23 mouse cellular contexts compared by ENCODE assay signal in genomic region chr16:25411307-25411706, GRCm38 (mm10).
DNase-seq lines count a peak whose midpoint lies in the region; ATAC-seq and TF ChIP-seq lines count a peak whose summit lies in the region.
"Had no signal": no experiment of that assay in that cellular context is flagged by ENCODE, and none has a peak within 500 bp of the region (broad histone marks: within the 10 kb centered on the region; RNA-seq: fewer than 3 reads in every experiment).

No protein-coding gene starts in this region.

- TF ChIP-seq CTCF in lung, embryonic 14.5 days (IDR thresholded peaks at IDR 0.05; ENCODE audit: low read depth) = no peak

- no peak overlapping the region for H3K4me2 ChIP-seq in lung, embryonic 14.5 days
- H3K4me2 ChIP-seq in lung, embryonic 16.5 days (ENCODE audit: low read depth, low read length) = no peak overlapping the region
- H3K4me2 ChIP-seq: embryonic facial prominence, embryonic 12.5 days; embryonic facial prominence, embryonic 15.5 days; forebrain, embryonic 12.5 days had no signal

- H3K4me3 ChIP-seq in lung, embryonic 14.5 days (ENCODE audit: low read depth, low read length) = no peak overlapping the region
- H3K4me3 ChIP-seq in lung, embryonic 16.5 days (ENCODE audit: low read length) = no peak overlapping the region
- H3K4me3 ChIP-seq: embryonic facial prominence, embryonic 12.5 days; embryonic facial prominence, embryonic 15.5 days; erythroblast, embryonic 14.5 days; forebrain, embryonic 10.5 days; forebrain, embryonic 12.5 days had no signal

- 0 out of 2 replicates have a peak overlapping the region, but pooled peaks have one; percentile 11 for H3K27ac ChIP-seq in lung, embryonic 14.5 days (ENCODE audit: low read depth)
- peak overlapping the region; percentile 51 for H3K27ac ChIP-seq in lung, embryonic 16.5 days (ENCODE audit: low read length)
- H3K27ac ChIP-seq: embryonic facial prominence, embryonic 12.5 days; embryonic facial prominence, embryonic 15.5 days; forebrain, embryonic 10.5 days; forebrain, embryonic 12.5 days had no signal

- ATAC-seq in lung, embryonic 14.5 days (ENCODE audit: insufficient read depth) = no peak
- peak; percentile 49; the same call in 1 of the 2 replicates for ATAC-seq in lung, embryonic 16.5 days (ENCODE audit: low read depth)
- ATAC-seq: forebrain, embryonic 14.5 days; forebrain, embryonic 16.5 days had no signal

- H3K36me3 ChIP-seq in lung, embryonic 14.5 days (ENCODE audit: insufficient read depth) = no peaks in the 10 kb centered on the region
- H3K36me3 ChIP-seq in lung, embryonic 16.5 days (ENCODE audit: control insufficient read depth, insufficient read depth, low read length) = no peaks in the 10 kb centered on the region
- H3K36me3 ChIP-seq: embryonic facial prominence, embryonic 12.5 days; embryonic facial prominence, embryonic 15.5 days; forebrain, embryonic 10.5 days; forebrain, embryonic 12.5 days had no signal

- H3K27me3 ChIP-seq in lung, embryonic 14.5 days (ENCODE audit: insufficient read depth, low read length) = no peaks in the 10 kb centered on the region
- no peaks in the 10 kb centered on the region for H3K27me3 ChIP-seq in lung, embryonic 16.5 days (ENCODE audit: control insufficient read depth, insufficient read depth, low read depth, low read length)
- H3K27me3 ChIP-seq: embryonic facial prominence, embryonic 12.5 days; embryonic facial prominence, embryonic 15.5 days; forebrain, embryonic 12.5 days had no signal

- H3K9ac ChIP-seq in lung, embryonic 14.5 days = no peak overlapping the region
- no peak overlapping the region for H3K9ac ChIP-seq in lung, embryonic 16.5 days (ENCODE audit: low read length)
- H3K9ac ChIP-seq: embryonic facial prominence, embryonic 12.5 days; embryonic facial prominence, embryonic 15.5 days; forebrain, embryonic 12.5 days had no signal

- no peaks in the 10 kb centered on the region for H3K9me3 ChIP-seq in lung, embryonic 14.5 days (ENCODE audit: low read depth, low read length)
- no peaks in the 10 kb centered on the region for H3K9me3 ChIP-seq in lung, embryonic 16.5 days (ENCODE audit: control insufficient read depth, low read length)
- H3K9me3 ChIP-seq: embryonic facial prominence, embryonic 12.5 days; embryonic facial prominence, embryonic 15.5 days; forebrain, embryonic 10.5 days; forebrain, embryonic 12.5 days had no signal

- DNase-seq in lung, embryonic 14.5 days = no peak
- no peak for DNase-seq in lung, postnatal 25 days (ENCODE audit: low spot score)
- no peak for DNase-seq in lung, postnatal 4 days
- DNase-seq in R1 (ENCODE audit: low read depth, low spot score) = peak; percentile 21
- no peak for DNase-seq in T-cell, adult 2 months (ENCODE audit: low spot score)
- DNase-seq: adrenal gland, adult 2 months; adrenal gland, postnatal 10 days; adrenal gland, postnatal 25 days; cerebellum, adult 11 months; cerebellum, adult 18-20 months; cerebellum, adult 8-10 months; cerebellum, adult 9-11 months; cerebellum, postnatal 14 days; cerebellum, postnatal 36 days; embryo, embryonic 11 days had no signal

- H3K4me1 ChIP-seq in lung, embryonic 14.5 days (ENCODE audit: insufficient read depth) = peaks cover 11% of the 10 kb centered on the region
- H3K4me1 ChIP-seq in lung, embryonic 16.5 days (replicated peaks; ENCODE audit: control insufficient read depth, insufficient read depth, low read length) = peaks cover 7% of the 10 kb centered on the region

- whole genome bisulfite sequencing in lung, embryonic 14.5 days = 60% methylated on average over 3 of the region's 3 CpGs
- WGBS in lung, embryonic 16.5 days = 45% methylated on average over 3 of the region's 3 CpGs
